Mouse (Mus musculus): ENCODE measurements around the gene Cnnm4.

GRCm38 (mm10) chr1:36445508-36445907 is 25.9 kb upstream of the Cnnm4 start:
- TF ChIP-seq CTCF (IDR thresholded peaks at IDR 0.05) (no peak), POLR2A (IDR thresholded peaks at IDR 0.05; ENCODE audit: insufficient read depth, low read depth, low read length) (no peak), EP300 (IDR thresholded peaks at IDR 0.05; ENCODE audit: insufficient read depth, low read depth, low read length) (no peak)

Measured in heart, adult 2 months (tissue).